ENCODE assay signal across 1 mouse cellular context in the genomic region with DNA sequence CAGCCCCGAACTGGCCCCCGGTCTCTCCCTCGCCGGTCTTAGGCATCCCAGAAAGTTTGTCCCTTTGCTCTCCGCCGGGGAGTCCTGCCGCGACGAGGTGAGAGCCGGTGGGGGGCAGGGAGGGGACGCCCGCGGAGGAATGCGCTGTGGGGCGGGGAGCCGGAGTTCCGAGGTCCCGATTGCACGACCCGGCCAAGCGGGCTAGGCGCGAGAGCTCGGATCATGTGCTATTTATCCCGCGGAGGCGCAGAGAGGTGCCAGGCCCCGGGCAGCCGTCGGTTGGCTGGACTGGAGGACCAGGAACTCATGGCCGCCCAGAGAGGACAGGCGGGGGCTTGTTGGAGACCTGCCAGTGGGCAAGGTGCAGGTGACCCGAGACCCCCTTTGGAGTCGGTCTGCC.
TF ChIP-seq lines count a peak whose summit lies in the region.

No protein-coding gene starts in this region.

TF ChIP-seq in C2C12, 6 proteins besides CTCF, POLR2A, EP300 and RAD21:
- no peak for TF ChIP-seq FOSL1 (IDR thresholded peaks at IDR 0.05; ENCODE audit: insufficient read depth, low read length, poor library complexity, severe bottlenecking)
- TF ChIP-seq CEBPB (IDR thresholded peaks at IDR 0.05; ENCODE audit: low read depth) = no peak
- TF ChIP-seq MAX (IDR thresholded peaks at IDR 0.05) = peak; percentile 25
